Comparison of ENCODE assay signal across 18 mouse cellular contexts in genomic region chr17:10962151-10962550, GRCm38 (mm10).
DNase-seq lines count a peak whose midpoint lies in the region; ATAC-seq and TF ChIP-seq lines count a peak whose summit lies in the region.
"Had no signal": no experiment of that assay in that cellular context is flagged by ENCODE, and none has a peak within 500 bp of the region (broad histone marks: within the 10 kb centered on the region; RNA-seq: fewer than 3 reads in every experiment).

No protein-coding gene starts in this region.

- H3K9me3 ChIP-seq in hindbrain, embryonic 11.5 days (ENCODE audit: control insufficient read depth, low read length), result no peaks in the 10 kb centered on the region
- H3K9me3 ChIP-seq: embryonic facial prominence, embryonic 13.5 days; forebrain, embryonic 12.5 days; heart, embryonic 15.5 days; intestine, embryonic 15.5 days had no signal

- WGBS in hindbrain, embryonic 11.5 days, result 91% methylated on average over 5 of the region's 5 CpGs

- H3K4me1 ChIP-seq in hindbrain, embryonic 11.5 days (replicated peaks; ENCODE audit: control insufficient read depth, insufficient read depth, low read length), result no peaks in the 10 kb centered on the region
- H3K4me1 ChIP-seq: embryonic facial prominence, embryonic 13.5 days; heart, embryonic 15.5 days; intestine, embryonic 15.5 days had no signal

- no peak for TF ChIP-seq CTCF in layer of hippocampus, adult 2 months (conservative IDR thresholded peaks at IDR 0.05)

- H3K4me2 ChIP-seq in hindbrain, embryonic 11.5 days (replicated peaks; ENCODE audit: low read depth, low read length), result no peak overlapping the region
- H3K4me2 ChIP-seq: embryonic facial prominence, embryonic 13.5 days; forebrain, embryonic 12.5 days; heart, embryonic 11.5 days; heart, embryonic 15.5 days; hindbrain, embryonic 14.5 days; intestine, embryonic 15.5 days had no signal

- no peak overlapping the region for H3K9ac ChIP-seq in hindbrain, embryonic 11.5 days (ENCODE audit: low read depth, low read length)
- H3K9ac ChIP-seq: embryonic facial prominence, embryonic 13.5 days; forebrain, embryonic 12.5 days; heart, embryonic 15.5 days; hindbrain, embryonic 14.5 days; intestine, embryonic 15.5 days had no signal

- intact Hi-C loops in left cerebral cortex, postnatal 4 days (cut with DNase I), result no loop called here
- intact Hi-C loops in left cerebral cortex, postnatal 10 days (cut with DNase I), result no loop called here

- no peaks in the 10 kb centered on the region for H3K36me3 ChIP-seq in hindbrain, embryonic 11.5 days (ENCODE audit: control insufficient read depth, insufficient read depth, low read length)
- H3K36me3 ChIP-seq: embryonic facial prominence, embryonic 13.5 days; forebrain, embryonic 12.5 days; heart, embryonic 15.5 days; intestine, embryonic 15.5 days had no signal

- no peaks in the 10 kb centered on the region for H3K27me3 ChIP-seq in hindbrain, embryonic 11.5 days (ENCODE audit: control insufficient read depth, insufficient read depth, low read length)
- H3K27me3 ChIP-seq: embryonic facial prominence, embryonic 13.5 days; forebrain, embryonic 12.5 days; heart, embryonic 15.5 days; intestine, embryonic 15.5 days had no signal

- peak; percentile 35 for DNase-seq in left cerebral cortex, postnatal 4 days
- DNase-seq in left cerebral cortex, postnatal 10 days (ENCODE audit: extremely low spot score in 1 of 2, low spot score in 2 of 2), result no peak
- DNase-seq in cerebellum, adult 18-20 months, result peak; percentile 80 to 88
- peak; percentile 90 for DNase-seq in cerebellum, adult 9-11 months
- DNase-seq in cerebellum, postnatal 36 days, result peak; percentile 79 to 82
- DNase-seq in gastrocnemius, postnatal 25 days, result no peak
- DNase-seq in layer of hippocampus, adult 2 months (ENCODE audit: low spot score in 2 of 2), result no peak
- DNase-seq in hindbrain, embryonic 11.5 days (ENCODE audit: low spot score), result no peak
- DNase-seq: adrenal gland, postnatal 10 days; heart, adult 2 months; heart, postnatal 14 days; kidney, adult 18-20 months had no signal

- no peak overlapping the region for H3K4me3 ChIP-seq in layer of hippocampus, adult 2 months
- no peak overlapping the region for H3K4me3 ChIP-seq in hindbrain, embryonic 11.5 days (ENCODE audit: low read depth, low read length)
- H3K4me3 ChIP-seq: embryonic facial prominence, embryonic 13.5 days; forebrain, embryonic 12.5 days; heart, adult 2 months; heart, embryonic 15.5 days; intestine, embryonic 15.5 days had no signal

- H3K27ac ChIP-seq in layer of hippocampus, adult 2 months, result no peak overlapping the region
- no peak overlapping the region for H3K27ac ChIP-seq in hindbrain, embryonic 11.5 days (ENCODE audit: low read depth, low read length)
- H3K27ac ChIP-seq: embryonic facial prominence, embryonic 13.5 days; forebrain, embryonic 12.5 days; heart, adult 2 months; heart, embryonic 15.5 days; hindbrain, embryonic 14.5 days; intestine, embryonic 15.5 days had no signal

- no peak for ATAC-seq in hindbrain, embryonic 11.5 days (ENCODE audit: low FRiP score)
- ATAC-seq: intestine, embryonic 15.5 days had no signal

Comparison
In these comparisons a context has a peak if more than half of its experiments do, and no peak if none do; other contexts are left out.
1. DNase-seq: peak in left cerebral cortex, postnatal 4 days (single experiment), cerebellum, adult 18-20 months (2 of 2), cerebellum, adult 9-11 months (single experiment) and cerebellum, postnatal 36 days (2 of 2); none in left cerebral cortex, postnatal 10 days (0 of 2), gastrocnemius, postnatal 25 days (single experiment), layer of hippocampus, adult 2 months (0 of 2) and hindbrain, embryonic 11.5 days (single experiment).